Mouse (Mus musculus) CD4-positive, CD25-positive, alpha-beta regulatory T cell (primary cell): ENCODE results near the gene Phospho2. TPM values are rescaled to one million over a fixed set of nuclear protein-coding genes. Genes with fewer than 3 reads are reported as not detected.

Source experiments
- polyA plus RNA-seq: library from polyadenylated mRNA; unstranded; fragments of 100-300 nt; shearing (Covaris generic); gene quantifications from one replicate; pipeline ENCODE4 v1.2.1, GENCODE M21; 2017

Gene Phospho2
- polyA plus RNA-seq, result 43.5 TPM

GRCm38 (mm10) chr2:69789429-69790069 is at the start of gene Phospho2, which contains the start of gene Ccdc173:
TSS of gene Phospho2 (plus strand) at chr2:69789623.
TSS of gene Ccdc173 (minus strand) at chr2:69789575.

GRCm38 (mm10) chr2:69821711-69822110 is 32.3 kb downstream of the Phospho2 start, which contains the start of gene Klhl23:
TSS of gene Klhl23 (plus strand) at chr2:69821944.

Other genes starting within 250 kb of the Phospho2 start
- gene Lrp2, start 203.6 kb upstream of the Phospho2 start, polyA plus RNA-seq, result 0.08 TPM
- 0.63 TPM for gene Bbs5, start 142.5 kb upstream of the Phospho2 start, polyA plus RNA-seq
- not detected for gene Klhl41, start 119.5 kb upstream of the Phospho2 start, polyA plus RNA-seq
- 13.6 TPM for gene Fastkd1, start 76.1 kb upstream of the Phospho2 start, polyA plus RNA-seq
- 196 TPM for gene Ppig, start 67.1 kb upstream of the Phospho2 start, polyA plus RNA-seq
- gene Ccdc173, start within 50 bp of the Phospho2 start, polyA plus RNA-seq, result 3.3 TPM
- 0.14 TPM for gene Klhl23, start 32.3 kb downstream of the Phospho2 start, polyA plus RNA-seq
- gene Ssb, start 71.9 kb downstream of the Phospho2 start, polyA plus RNA-seq, result 361 TPM
- 40.3 TPM for gene Mettl5, start 96.0 kb downstream of the Phospho2 start, polyA plus RNA-seq
- 24.3 TPM for gene Ubr3, start 107.6 kb downstream of the Phospho2 start, polyA plus RNA-seq
- 11.0 TPM for gene Myo3b, start 249.5 kb downstream of the Phospho2 start, polyA plus RNA-seq